Mouse (Mus musculus) CH12.LX (cell line): ENCODE data around the gene Usp45. TPM values are rescaled to one million over a fixed set of nuclear protein-coding genes. Genes with fewer than 3 reads are reported as not detected.

ENCODE experiments used
- DNase-seq: peaks from one replicate; pipeline ENCODE4 v3.0.0-alpha.2; 2013; ENCODE audit errors: extremely low read depth
- H3K27ac ChIP-seq: 2 replicates; pipeline ENCODE4 v1.5.1; 2012; ENCODE audit warnings: low read depth, mild to moderate bottlenecking, control low read depth, moderate library complexity; ENCODE audit not compliant: insufficient read depth
- H3K27me3 ChIP-seq: replicated peaks from 2 replicates; pipeline ENCODE3; 2012; ENCODE audit warnings: inconsistent platforms
- H3K36me3 ChIP-seq, 2 experiments: replicated peaks in 1 of 2; 2 replicates each; pipeline versions ENCODE3 to v1.6.1; 2012; ENCODE audit warnings: inconsistent platforms in 1 of 2, low read length in 1 of 2, mild to moderate bottlenecking in 1 of 2, mixed read lengths in 1 of 2, moderate library complexity in 1 of 2; ENCODE audit not compliant: control insufficient read depth in 1 of 2, insufficient read depth in 1 of 2
- H3K4me1 ChIP-seq, 2 experiments: 2 replicates each; pipeline ENCODE4 v1.6.1; 2012; ENCODE audit warnings: inconsistent platforms in 1 of 2, moderate library complexity in 1 of 2; ENCODE audit not compliant: insufficient read depth in 2 of 2, control insufficient read depth in 1 of 2
- H3K4me2 ChIP-seq: 2 replicates; pipeline ENCODE4 v1.6.1; 2012; ENCODE audit warnings: low read depth, mild to moderate bottlenecking, control low read depth; ENCODE audit not compliant: poor library complexity, insufficient read depth, severe bottlenecking
- H3K4me3 ChIP-seq, 3 experiments: fragments of 150-350 bp in 1 of 3; sonication (generic) in 1 of 3; replicated peaks in 1 of 3; 2 replicates each; pipeline versions ENCODE3 to v1.5.1; 2011 to 2012; ENCODE audit warnings: low read depth in 2 of 3, low read length in 2 of 3, mild to moderate bottlenecking in 2 of 3, moderate library complexity in 2 of 3, control low read depth in 1 of 3, improper control_type of control experiment in 1 of 3, inconsistent platforms in 1 of 3, mixed read lengths in 1 of 3; ENCODE audit not compliant: poor library complexity in 1 of 3
- H3K79me2 ChIP-seq: replicated peaks from 2 replicates; pipeline ENCODE4 v1.6.1; 2012; ENCODE audit warnings: mild to moderate bottlenecking, moderate library complexity; ENCODE audit not compliant: control insufficient read depth, poor library complexity, insufficient read depth, severe bottlenecking; ENCODE audit errors: extremely low read depth
- H3K9ac ChIP-seq: 2 replicates; pipeline ENCODE4 v1.6.1; 2012; ENCODE audit warnings: low read depth, mild to moderate bottlenecking, control low read depth, moderate library complexity; ENCODE audit not compliant: insufficient read depth
- H3K9me3 ChIP-seq: replicated peaks from 2 replicates; pipeline ENCODE3; 2012; ENCODE audit warnings: low read length, inconsistent platforms, mixed read lengths
- CHD1 ChIP-seq: IDR thresholded peaks from 2 replicates; pipeline ENCODE4 v1.6.1; 2012; ENCODE audit warnings: low read depth, low read length, improper control_type of control experiment, inconsistent platforms
- CHD2 ChIP-seq: IDR thresholded peaks from 2 replicates; pipeline ENCODE4 v1.6.1; 2011; ENCODE audit warnings: low read length, improper control_type of control experiment
- CTCF ChIP-seq, 2 experiments: IDR thresholded peaks in 1 of 2; conservative IDR thresholded peaks in 1 of 2; 2 replicates each; pipeline ENCODE4 v1.5.1; 2011 to 2012; ENCODE audit warnings: low read depth in 2 of 2, low read length in 2 of 2, improper control_type of control experiment in 1 of 2, inconsistent platforms in 1 of 2, mild to moderate bottlenecking in 1 of 2, moderate library complexity in 1 of 2
- EP300 ChIP-seq: IDR thresholded peaks from 2 replicates; pipeline ENCODE4 v1.6.1; 2011; ENCODE audit warnings: low read length, improper control_type of control experiment
- ETS1 ChIP-seq: conservative IDR thresholded peaks from 2 replicates; pipeline ENCODE4 v1.6.1; 2012; ENCODE audit warnings: low read depth, mild to moderate bottlenecking, inconsistent platforms, low read length, improper control_type of control experiment, moderate library complexity
- GABPA ChIP-seq: IDR thresholded peaks from 2 replicates; pipeline ENCODE4 v1.6.1; 2012; ENCODE audit warnings: low read depth, low read length, improper control_type of control experiment, inconsistent platforms; ENCODE audit not compliant: insufficient replicate concordance
- JUND ChIP-seq: conservative IDR thresholded peaks from 2 replicates; pipeline ENCODE4 v1.6.1; 2011; ENCODE audit warnings: low read depth, low read length, improper control_type of control experiment
- KAT2A ChIP-seq: IDR thresholded peaks from 2 replicates; pipeline ENCODE4 v1.6.1; 2012; ENCODE audit warnings: low read length, improper control_type of control experiment, inconsistent platforms; ENCODE audit not compliant: insufficient replicate concordance
- MEF2A ChIP-seq: IDR thresholded peaks from 2 replicates; pipeline ENCODE4 v1.6.1; 2014; ENCODE audit warnings: low read depth, mild to moderate bottlenecking, inconsistent platforms, low read length, improper control_type of control experiment, borderline replicate concordance
- MYC ChIP-seq: IDR thresholded peaks from 2 replicates; pipeline ENCODE4 v1.6.1; 2011; ENCODE audit warnings: low read depth, mild to moderate bottlenecking, improper control_type of control experiment, low read length
- NRF1 ChIP-seq: IDR thresholded peaks from 2 replicates; pipeline ENCODE4 v1.6.1; 2014; ENCODE audit warnings: low read depth, mild to moderate bottlenecking, inconsistent platforms, low read length, improper control_type of control experiment, moderate library complexity
- PAX5 ChIP-seq: IDR thresholded peaks from 2 replicates; pipeline ENCODE4 v1.6.1; 2012; ENCODE audit warnings: low read length, inconsistent platforms, mixed read lengths
- POLR2A ChIP-seq: IDR thresholded peaks from 2 replicates; pipeline ENCODE4 v1.6.1; 2011; ENCODE audit warnings: low read depth, mild to moderate bottlenecking, improper control_type of control experiment, low read length
- POLR2AphosphoS2 ChIP-seq: IDR thresholded peaks from 2 replicates; pipeline ENCODE4 v1.6.1; 2011; ENCODE audit warnings: low read depth, low read length, improper control_type of control experiment
- RAD21 ChIP-seq: IDR thresholded peaks from 2 replicates; pipeline ENCODE4 v1.6.1; 2011; ENCODE audit warnings: low read depth, mild to moderate bottlenecking, low read length, improper control_type of control experiment, moderate library complexity
- SIN3A ChIP-seq: IDR thresholded peaks from 2 replicates; pipeline ENCODE4 v1.6.1; 2012; ENCODE audit warnings: low read length, improper control_type of control experiment, inconsistent platforms
- TCF12 ChIP-seq: IDR thresholded peaks from 2 replicates; pipeline ENCODE4 v1.6.1; 2014; ENCODE audit warnings: low read depth, mild to moderate bottlenecking, inconsistent platforms, low read length, improper control_type of control experiment
- USF1 ChIP-seq: IDR thresholded peaks from 2 replicates; pipeline ENCODE4 v1.6.1; 2014; ENCODE audit warnings: low read depth, mild to moderate bottlenecking, inconsistent platforms, low read length, improper control_type of control experiment
- USF2 ChIP-seq: conservative IDR thresholded peaks from 2 replicates; pipeline ENCODE4 v1.6.1; 2011; ENCODE audit warnings: low read depth, low read length, improper control_type of control experiment
- ZKSCAN1 ChIP-seq: IDR thresholded peaks from 2 replicates; pipeline ENCODE4 v1.6.1; 2012; ENCODE audit warnings: low read depth, inconsistent platforms, low read length, improper control_type of control experiment, borderline replicate concordance
- ZMIZ1 ChIP-seq: IDR thresholded peaks from 2 replicates; pipeline ENCODE4 v1.6.1; 2012; ENCODE audit warnings: low read depth, mild to moderate bottlenecking, inconsistent platforms, low read length, improper control_type of control experiment
- dilution Hi-C: fragments of 300-500 bp; cut with MboI; formaldehyde crosslinking; loops from 2 replicates; pipeline ENCODE4 v1.14.3; 2020; ENCODE audit warnings: low sequenced_read_pairs; ENCODE audit not compliant: extremely low pct_unique_long_range_greater_than_20kb, extremely low pct_ligation_motif_present
- in situ Hi-C: fragments of 300-500 bp; cut with MboI; formaldehyde crosslinking; loops from 3 replicates; pipeline ENCODE4 v1.14.3; 2019; ENCODE audit warnings: low sequenced_read_pairs, low pct_ligation_motif_present, low pct_unique_long_range_greater_than_20kb, mixed read lengths
- polyA plus RNA-seq: library from polyadenylated mRNA; unstranded; fragments of >175 nt; gene quantifications from 2 replicates; pipeline ENCODE4 v1.2.1, GENCODE M21; 2012; ENCODE audit warnings: low read depth; ENCODE audit not compliant: insufficient read length
- total RNA-seq, 2 experiments: library from RNA; depleted of rRNA; stranded (reverse); fragments of 300-350 nt in 1 of 2; fragments of >200 nt in 1 of 2; gene quantifications; 2 replicates each; pipeline ENCODE4 v1.2.3; 2012 to 2014

Gene Usp45
- total and polyA plus RNA-seq, 3 experiments: 16.7 to 30.6 (median 17.5) TPM

GRCm38 (mm10) chr4:21847481-21848286 is 80.7 kb downstream of the Usp45 start, which contains the start of gene Pnisr (continued):
- TF ChIP-seq KAT2A (peak; percentile 99), RAD21 (peak; percentile 52), NRF1 (peak; percentile 79), MEF2A (0 out of 2 replicates have a peak, but pooled peaks have one; percentile 23), PAX5 (no peak), CHD1 (peak; percentile 93), USF1 (peak; percentile 74), POLR2AphosphoS2 (no peak), CHD2 (peak; percentile 97), EP300 (no peak; the same call in 1 of the 2 replicates), MYC (peak; percentile 92), JUND (no peak), ETS1 (no peak), GABPA (peak; percentile 70; the same call in 1 of the 2 replicates), CTCF (conservative IDR thresholded peaks at IDR 0.05 in 1 of 2, IDR thresholded peaks at IDR 0.05 in 1 of 2; ENCODE audit: low read depth in 2 of 2, low read length in 2 of 2) (peak; percentile 64 to 85), ZKSCAN1 (no peak), SIN3A (peak; percentile 74; the same call in 1 of the 2 replicates), USF2 (peak; percentile 70), ZMIZ1 (no peak), POLR2A (peak; percentile 55; the same call in 1 of the 2 replicates)

- Histone ChIP-seq H3K9me3 (no peaks in the 10 kb centered on the region), H3K4me3 (peak overlapping the region; percentile 83 to 94 (median 92)), H3K36me3 (peaks cover 0 to 15% of the 10 kb centered on the region in 2 experiments), H3K4me1 (peaks cover 6 to 40% of the 10 kb centered on the region in 2 experiments), H3K9ac (peak overlapping the region; percentile 93), H3K79me2 (peaks cover 39% of the 10 kb centered on the region), H3K4me2 (no peak overlapping the region)
- dilution Hi-C loops: no loop called here
- DNase-seq: peak; percentile 89
- TF ChIP-seq NRF1: peak; percentile 96
- peak; percentile 7; the same call in 1 of the 2 replicates for TF ChIP-seq POLR2A
- TF ChIP-seq TCF12: no peak
- no peak for TF ChIP-seq GABPA
- TF ChIP-seq CHD1: no peak
- TF ChIP-seq, all 38 proteins: peak for 2
- peak overlapping the region; percentile 97 for H3K27ac ChIP-seq
- in situ Hi-C loops: loop anchor here (10.0 kb wide), 1 partner anchor 107 kb away; no protein-coding TSS in a partner anchor
- H3K27me3 ChIP-seq: no peaks in the 10 kb centered on the region
These were observed 81.3 kb downstream of the Usp45 start for GRCm38 (mm10) chr4:21848287-21848630.
